Mouse (Mus musculus) megakaryocyte-erythroid progenitor cell, adult 5-6 weeks (primary cell): ENCODE data around the gene Des. TPM values are rescaled to one million over a fixed set of nuclear protein-coding genes. Genes with fewer than 3 reads are reported as not detected.
A peak's percentile ranks its signal among the peaks of the same experiment; 100 is the strongest.

Experiments used
- ATAC-seq: replicated peaks from 2 replicates; pipeline ENCODE4 v1.8.0; 2016; ENCODE audit warnings: mild to moderate bottlenecking, inconsistent platforms; ENCODE audit not compliant: severe bottlenecking, poor library complexity, low FRiP score, low TSS enrichment
- total RNA-seq, 2 experiments: library from RNA; stranded (forward) in 1 of 2; stranded (reverse) in 1 of 2; fragments of 200-1000, 215-1000 nt in 1 of 2; fragments of >200 nt in 1 of 2; fragmentation: Nextera tagmentation in 1 of 2; gene quantifications; 2 replicates each; pipeline ENCODE4 v1.2.3; 2014 to 2017

The Des gene
- not detected in 2 replicates for total RNA-seq (2014; fragmentation: Nextera tagmentation)
- not detected in 2 replicates for total RNA-seq (2017)

DNA sequence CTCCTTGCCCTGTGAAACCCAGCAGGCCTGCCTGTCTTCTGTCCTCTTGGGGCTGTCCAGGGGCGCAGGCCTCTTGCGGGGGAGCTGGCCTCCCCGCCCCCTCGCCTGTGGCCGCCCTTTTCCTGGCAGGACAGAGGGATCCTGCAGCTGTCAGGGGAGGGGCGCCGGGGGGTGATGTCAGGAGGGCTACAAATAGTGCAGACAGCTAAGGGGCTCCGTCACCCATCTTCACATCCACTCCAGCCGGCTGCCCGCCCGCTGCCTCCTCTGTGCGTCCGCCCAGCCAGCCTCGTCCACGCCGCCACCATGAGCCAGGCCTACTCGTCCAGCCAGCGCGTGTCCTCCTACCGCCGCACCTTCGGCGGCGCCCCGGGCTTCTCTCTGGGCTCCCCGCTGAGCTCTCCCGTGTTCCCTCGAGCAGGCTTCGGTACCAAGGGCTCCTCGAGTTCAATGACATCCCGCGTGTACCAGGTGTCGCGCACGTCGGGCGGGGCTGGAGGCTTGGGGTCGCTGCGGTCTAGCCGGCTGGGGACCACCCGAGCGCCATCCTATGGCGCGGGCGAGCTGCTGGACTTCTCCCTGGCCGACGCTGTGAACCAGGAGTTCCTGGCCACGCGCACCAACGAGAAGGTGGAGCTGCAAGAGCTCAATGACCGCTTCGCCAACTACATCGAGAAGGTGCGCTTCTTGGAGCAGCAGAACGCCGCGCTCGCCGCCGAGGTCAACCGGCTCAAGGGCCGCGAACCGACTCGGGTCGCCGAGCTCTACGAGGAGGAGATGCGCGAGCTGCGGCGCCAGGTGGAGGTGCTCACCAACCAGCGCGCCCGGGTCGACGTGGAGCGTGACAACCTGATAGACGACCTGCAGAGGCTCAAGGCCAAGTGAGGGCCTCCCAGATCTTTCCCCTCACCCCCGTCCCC lies at the start of gene Des:
Gene Des, plus strand, starts transcription at position 218 of the 920 bp plus-strand sequence.
- 0 out of 2 replicates have a peak, but pooled peaks have one; percentile 31 for ATAC-seq

DNA sequence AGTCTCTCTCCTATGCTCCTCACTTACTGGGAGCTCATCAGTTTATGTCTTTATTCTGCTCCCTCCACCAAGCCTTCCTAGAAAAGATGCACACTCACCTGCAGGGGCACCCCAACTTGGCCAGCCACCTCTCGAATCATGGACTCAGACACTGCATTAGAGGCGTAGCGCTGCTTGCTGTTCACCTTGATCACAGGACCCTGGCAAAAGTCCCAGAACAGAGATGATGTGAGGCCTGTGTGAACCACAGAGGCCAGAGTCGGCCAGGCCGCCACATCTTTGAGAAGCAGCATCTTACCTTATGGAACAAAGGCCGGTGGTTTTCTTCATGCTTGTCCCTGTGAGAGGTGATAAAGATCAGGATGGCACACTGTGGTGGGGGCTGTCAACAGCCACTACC lies 48.4 kb upstream of the Des start:
- no peak for ATAC-seq

DNA sequence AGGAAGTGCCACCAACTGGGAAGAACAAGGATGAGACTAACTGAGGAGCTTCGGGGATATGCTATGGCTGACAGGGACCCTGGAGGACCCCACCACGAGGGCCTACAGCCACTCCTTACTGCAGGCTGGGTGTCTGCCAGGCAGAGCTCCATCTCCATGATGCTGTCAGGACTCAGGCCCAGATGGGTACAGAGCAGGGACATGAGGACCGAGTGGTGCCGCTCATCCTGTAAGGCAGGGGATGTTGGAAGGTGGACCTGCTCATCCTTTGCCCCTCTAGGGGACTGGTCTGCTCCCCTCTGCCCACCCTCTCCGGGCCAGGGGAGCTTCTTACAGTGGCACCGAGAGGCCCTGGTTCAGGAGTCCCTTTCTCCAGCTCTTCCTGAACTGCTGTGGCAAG lies 45.1 kb upstream of the Des start:
- no peak for ATAC-seq

DNA sequence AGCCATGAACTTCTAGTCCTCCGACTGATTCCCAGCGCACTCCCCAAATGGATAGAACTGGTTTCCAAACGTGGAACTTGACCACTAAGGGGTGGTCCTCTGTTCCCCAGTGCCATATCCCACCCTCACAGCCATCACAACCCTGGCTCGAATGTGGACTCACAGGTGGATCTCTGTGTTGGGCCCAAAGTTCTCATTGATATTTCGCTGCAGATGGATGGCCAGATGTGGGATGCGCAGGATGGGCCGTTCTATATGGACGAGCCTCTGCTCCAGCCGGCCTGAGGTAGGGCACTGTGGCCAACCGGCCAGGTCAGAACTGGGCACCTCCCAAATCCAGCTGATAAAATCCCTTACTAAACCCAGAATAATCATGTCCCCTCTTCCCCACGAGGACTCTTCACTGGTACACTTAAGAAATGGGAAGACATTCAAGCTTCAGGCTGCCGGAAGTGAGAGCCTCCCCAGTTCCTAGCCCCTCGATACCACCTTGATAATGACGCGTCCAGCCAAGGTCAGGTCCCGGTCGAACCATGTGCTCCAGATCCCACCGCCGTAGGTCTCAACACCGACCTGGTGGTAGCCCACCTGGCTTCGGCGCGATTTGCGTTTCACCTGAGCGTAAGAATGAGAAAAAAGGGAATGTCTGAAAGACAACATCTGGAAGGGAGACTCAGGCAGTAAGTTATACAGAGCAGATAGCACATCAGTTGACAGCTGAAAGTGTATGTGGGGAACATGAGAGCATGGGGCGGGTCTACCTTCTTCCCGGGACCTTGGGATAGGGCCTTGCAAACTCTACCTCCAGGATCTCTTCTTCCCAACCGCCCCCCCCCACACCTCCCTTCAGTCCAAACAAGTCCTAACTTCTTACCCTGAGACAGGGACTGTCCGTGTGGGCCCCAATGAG lies 44.4 kb upstream of the Des start:
- no peak for ATAC-seq

DNA sequence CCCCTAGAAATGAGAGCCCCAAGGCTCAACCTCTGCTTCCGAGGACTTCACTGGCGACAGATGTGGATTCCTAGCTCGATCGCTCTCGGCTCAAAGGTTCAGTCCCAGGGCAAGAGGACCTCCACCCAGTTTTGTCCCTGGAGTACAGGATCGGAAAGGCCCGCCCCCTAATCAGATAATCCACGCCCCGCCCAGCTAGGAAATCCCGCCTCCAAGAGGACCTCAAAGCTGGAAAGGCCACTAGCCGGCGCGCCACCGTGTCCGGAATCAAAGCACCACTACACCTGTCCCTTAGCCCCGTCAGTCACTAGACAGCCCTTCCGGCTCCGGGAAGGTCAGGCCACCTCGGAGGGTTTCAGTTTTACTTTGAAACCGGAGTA lies 43.3 kb upstream of the Des start:
- ATAC-seq = peak; percentile 21

DNA sequence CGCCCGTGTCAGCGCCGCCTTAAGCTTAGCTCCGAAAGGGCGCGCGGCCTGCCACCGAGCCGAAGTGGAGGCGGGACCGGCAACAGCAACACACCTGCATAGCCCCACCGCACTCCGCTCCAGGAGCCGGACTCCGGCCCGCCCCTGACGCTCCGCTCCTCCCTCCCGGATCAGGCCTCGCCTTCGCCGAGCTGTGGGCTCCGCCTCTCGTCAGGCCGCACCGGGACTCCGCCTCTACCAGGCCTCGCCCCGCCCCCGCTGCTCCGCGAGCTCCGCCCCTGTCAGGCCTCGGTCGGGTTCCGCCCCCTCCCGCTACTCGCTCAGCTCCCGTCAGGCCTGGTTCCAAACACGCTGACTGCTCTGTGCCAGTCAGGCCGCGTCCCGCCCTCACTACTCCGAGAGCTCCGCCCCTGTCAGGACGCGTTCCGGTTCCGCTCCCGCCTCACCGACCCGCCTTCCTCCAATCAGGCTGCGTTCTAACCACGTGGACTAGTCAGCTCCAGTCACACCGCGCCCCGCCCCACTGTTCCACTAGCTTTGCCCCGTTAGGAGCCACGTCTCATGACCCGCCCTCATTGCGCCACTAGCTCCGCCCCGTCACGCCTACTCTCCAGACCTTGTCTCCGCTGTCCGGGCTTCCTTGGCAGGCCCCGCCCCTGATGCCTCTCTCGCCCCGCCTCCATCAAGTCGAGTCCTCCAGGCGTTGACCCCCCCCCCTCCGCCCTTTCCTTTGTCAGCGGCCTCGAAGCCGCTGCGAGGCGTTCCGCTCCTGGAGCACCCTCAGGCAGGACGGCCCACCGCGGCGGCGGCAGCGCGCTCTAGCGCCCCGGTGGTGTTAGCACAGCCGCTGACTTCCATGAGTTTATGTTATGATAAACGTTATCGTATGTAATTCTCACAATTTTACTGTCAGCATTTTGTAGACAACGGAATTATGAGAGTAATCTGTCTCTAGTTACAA lies 42.6 kb upstream of the Des start, which contains the start of gene Dnpep:
Gene Dnpep, minus strand, starts transcription at position 750 of the 961 bp plus-strand sequence.
- peak; percentile 91 for ATAC-seq

DNA sequence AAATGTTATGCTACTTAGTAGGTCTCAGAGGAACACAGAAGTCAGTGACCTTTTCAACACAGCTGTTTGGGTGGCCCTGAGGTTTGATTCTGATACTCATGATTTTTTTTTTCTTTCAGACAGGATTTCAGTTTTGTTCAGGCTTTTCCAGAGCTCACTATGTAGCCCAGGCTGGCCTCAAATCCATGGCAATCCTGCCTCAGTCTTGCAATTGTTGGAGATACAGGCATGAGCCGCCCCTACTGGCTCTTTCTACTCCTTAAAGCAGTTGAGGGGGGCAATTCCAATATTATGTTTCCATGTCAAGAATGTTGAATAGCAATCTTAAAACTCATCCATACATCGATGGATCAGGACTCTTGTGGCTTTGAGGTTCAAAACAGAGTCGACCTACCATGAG lies 41.8 kb upstream of the Des start:
- no peak for ATAC-seq

DNA sequence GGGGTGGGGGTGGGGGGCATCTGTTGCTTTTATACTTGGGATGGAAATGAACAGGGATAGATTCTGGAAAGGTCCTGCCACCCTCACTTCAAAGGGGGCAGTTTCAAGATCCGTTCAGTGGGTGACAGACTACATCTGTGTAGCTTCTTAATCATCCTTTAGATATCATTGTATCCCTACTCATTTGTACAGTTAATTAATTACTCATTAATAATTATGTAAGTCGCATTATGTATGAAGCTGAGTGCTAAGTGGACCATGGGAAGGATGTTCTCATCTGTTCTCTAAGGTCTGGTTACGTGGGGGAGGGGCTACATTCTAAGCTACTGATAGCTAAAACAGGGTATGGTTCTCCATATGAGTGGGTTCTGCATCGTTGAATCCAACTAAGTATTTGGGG lies 41.4 kb upstream of the Des start:
- ATAC-seq = no peak

DNA sequence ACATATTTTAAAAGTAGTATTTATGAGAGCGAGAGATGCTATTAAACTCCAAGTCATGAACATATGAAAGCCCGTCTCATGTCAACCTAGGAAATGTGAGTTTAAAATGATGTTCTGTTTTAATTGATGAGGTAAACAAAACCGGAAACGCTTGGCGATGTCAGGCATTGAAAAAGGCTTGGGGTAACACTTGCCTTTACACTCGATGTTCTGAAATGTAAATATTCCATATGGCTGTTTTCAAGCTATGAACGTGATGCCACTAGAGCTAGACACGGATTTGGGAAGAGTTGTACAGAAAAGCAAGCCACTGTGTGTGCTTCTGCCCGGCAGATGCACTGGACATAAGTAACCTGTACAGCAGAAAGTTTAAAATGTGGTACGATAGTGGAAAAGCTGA lies 41.0 kb upstream of the Des start:
- no peak for ATAC-seq

DNA sequence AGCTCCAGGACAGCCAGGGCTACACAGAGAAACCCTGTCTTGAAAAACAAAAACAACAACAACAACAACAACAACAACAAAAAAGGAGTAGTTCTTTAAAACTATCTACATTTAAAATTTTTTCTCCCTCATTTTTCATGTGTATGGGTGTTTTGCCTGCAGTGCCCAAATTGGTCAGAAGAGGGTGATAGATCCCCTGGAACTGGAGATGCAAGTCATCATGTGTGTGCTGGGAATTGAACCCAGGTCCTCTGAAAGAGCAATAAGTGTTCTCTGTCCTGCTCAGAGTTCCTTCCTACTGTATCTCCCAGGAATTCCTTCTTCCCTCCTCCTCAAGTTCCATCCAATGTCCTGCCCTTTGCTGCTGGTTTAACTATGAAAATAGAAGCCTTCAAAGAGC lies 32.7 kb upstream of the Des start:
- no peak for ATAC-seq

DNA sequence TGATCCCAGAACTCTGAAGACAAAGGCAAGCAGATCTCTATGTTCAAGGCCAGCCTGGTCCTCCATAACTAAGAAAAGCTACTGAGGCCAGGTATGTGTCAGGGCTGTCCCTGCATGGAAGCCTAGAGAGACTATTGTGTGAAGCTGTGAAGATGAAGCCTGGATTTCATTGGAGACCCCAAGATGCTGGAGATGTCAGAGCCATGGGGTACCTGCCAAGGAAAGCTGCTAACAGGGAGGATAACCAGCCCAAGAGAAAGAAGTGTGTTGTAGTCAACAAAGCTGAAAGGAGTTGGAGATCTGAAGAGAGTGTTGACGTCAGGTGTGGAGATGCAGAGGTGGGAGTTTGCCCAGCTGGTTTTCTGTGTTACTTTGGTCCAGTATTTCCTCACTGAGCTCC lies 28.9 kb upstream of the Des start:
- ATAC-seq = no peak

DNA sequence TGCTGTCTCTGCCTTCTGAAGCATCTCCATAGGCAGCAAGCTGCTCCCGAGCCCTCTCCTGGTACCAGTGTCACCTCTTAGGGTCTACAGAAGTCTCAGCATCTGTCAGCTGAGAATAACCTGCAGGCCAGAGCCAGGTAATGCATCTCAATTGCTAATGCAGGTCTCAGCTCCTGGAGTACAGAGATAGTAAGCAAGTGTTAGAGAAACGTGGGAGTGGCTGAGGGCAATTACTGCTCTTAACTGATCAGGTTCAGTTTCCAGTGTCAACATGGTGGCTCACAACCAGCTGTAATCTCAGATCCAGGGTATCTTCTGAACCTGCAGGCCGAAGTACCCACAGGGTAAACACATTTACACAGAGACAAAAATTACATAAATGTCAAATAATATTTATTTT lies 23.7 kb upstream of the Des start:
- peak; percentile 87 for ATAC-seq

DNA sequence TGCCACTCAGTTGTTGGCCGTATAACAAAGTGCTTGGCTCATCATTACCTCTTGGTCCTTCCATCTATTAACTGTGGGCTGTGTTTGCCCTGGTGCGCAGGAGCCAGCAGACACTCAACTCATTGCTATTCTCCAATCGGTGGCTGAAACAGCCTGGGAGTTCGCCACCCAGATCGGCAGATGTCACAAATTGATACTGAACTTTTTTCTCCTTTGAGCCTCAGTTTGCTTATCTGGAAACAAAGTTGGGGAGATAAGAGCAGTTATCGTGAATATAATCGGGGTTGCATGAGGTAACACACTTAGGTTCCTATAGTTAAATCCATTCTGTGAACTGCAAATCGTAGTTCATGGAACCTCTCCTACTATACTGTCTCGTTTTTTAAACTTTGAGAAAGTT lies 23.0 kb upstream of the Des start:
- ATAC-seq = no peak

DNA sequence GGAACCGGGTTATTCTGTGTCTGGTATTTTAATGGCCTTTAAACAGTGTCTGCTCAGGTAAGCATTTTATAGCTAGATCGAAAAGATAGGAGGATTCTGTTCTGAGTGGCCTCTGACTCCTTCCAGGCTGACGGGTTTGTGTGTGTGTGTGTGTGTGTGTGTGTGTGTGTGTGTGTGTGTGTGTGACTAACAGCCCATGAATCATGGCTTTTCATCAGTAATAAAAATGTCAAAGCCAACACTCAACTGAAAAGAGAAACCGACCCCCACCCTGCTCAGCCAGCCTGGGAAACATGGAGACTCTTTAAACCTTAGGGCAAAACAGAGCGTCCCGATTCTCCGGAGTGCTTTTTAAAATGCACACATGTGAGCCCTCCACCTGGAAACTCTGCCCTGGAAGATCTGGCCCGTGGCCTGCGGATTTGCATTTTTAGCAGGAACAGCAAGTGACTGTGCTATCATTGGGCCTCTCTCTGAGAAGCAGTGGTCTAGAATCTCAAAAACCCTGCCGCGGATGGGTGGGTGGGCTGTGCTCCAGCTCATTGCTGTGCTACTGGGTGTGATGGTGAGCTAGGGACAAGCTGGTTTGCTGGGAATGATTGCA lies 21.9 kb upstream of the Des start:
- ATAC-seq = no peak

DNA sequence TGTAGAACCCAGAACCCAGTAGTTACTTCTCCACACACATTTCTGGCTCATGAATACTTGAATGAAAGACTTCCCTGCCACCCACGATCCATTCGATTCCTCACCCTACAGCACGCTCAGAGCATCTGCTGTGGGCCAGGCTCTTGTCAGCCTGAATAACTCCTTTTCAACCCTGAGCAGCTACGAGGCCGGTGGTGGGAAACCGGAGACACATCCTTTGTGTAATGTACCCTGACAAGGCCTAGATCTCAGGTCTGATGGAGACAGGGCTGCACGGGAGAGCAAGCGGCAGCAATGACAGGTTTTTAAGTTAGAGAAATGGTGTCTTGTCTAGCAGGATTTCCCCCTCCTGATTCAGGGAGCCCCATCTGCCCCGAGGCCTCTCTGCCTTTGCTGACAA lies 20.8 kb upstream of the Des start:
- ATAC-seq = no peak

DNA sequence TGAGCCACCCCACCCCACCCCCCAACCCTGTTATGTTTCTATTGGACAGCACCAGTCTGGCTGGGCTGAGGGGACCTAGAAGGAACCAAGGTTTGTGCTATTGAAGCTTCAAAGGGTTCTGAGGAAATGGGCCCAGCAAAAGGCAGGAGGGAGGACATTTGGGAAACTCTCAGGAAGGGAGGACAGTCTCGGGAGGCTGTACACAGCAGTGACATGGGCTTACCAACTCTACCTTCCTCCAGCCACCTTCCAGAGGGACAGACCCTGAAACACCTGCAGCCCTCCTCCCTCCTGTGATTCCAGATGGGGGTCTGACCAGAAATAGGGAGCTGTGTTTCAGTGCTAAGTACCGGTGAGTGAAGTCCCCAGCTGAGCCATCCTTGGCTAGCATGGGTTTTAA lies 19.6 kb upstream of the Des start:
- ATAC-seq = no peak

DNA sequence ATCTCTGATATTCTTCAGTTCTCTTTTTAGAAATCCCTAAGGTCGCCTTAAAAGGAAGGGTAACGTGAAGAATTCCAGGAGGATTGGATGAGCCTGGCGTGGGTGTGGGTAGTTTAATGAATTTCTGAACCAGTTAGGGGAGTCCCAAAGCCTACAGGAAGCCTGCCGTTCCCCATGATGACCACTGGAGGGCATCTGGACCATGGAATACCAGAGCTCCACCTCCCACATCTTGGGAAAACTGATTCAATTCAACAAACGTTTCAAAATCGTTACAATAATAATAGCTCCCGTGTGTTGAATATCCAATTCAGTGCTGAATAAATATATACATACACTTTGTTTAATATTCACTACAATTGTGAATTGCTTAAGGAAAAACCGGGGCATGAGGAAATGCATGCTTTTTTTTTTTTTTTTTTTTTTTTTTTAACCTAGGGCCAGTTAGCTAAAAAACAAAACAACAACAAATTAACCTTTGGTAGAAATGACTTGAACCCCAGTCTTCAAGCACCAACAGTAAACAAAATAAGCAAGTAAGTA lies 17.2 kb upstream of the Des start:
- peak; percentile 63; the same call in 1 of the 2 replicates for ATAC-seq

DNA sequence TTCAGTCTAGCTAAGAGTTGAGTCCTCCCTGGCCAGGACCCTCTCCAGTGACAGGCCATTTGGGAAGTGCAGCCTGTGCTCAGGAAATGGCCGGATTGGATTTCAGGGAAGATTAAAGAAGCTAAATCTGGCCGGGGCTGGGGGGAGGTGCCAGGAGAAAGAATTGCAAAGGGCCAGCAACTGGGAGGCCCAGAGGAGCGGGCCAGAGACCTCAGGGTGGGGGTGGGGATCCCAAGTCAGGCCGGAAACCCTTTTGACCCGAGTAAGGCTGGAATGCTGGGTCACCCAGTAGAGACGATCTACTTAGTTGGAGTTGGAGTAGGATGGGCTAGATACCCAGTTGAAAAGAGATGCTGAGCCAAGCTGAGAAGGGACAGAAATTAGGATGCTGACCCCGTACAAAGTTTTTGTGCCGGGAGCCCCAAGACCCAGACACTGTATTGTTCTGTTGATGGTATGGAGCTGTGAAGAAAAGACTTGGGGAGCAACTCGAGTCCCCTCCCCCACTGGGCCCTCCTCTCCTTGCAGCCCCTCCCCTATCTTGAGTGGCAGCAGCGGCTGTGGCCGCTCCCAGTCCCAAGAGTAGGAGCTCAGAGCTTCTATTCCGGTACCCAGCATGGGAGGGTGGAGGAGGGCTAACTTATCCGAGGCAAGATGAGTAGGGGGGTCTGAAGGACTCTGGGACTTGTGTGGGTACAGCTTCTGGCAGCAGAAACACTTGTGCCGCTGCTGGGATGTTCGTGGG lies 15.7 kb upstream of the Des start:
- ATAC-seq = no peak
